Mouse (Mus musculus): Measurements from ENCODE around the gene Fubp1. TPM values are rescaled to one million over a fixed set of nuclear protein-coding genes. Genes with fewer than 3 reads are reported as not detected.

Fubp1 gene
- total and polyA plus RNA-seq, 3 experiments: 196 to 202 TPM; not detected in 1

DNA sequence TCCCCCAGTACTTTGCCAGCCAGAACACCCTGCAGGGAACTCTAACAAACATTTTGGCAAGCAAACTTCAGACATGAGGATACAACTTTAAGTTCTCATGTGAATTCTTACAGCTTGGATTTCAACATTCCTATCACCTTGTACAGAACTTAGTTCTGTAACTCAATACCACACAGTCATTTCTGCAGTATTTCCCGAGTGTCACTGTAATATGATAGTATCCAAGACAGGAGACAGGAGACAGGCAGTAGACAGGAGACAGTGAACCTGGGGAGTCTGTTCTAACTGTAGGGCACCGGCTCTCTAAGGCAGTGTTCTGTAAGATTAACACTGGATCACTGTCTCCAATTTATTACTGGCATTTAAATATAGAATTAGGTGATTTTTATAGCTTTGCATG is 68.2 kb downstream of the Fubp1 start:
- Histone ChIP-seq H3K9ac (ENCODE audit: control insufficient read depth, low read depth, low read length, poor library complexity, severe bottlenecking) (no peak overlapping the region), H3K4me3 (ENCODE audit: control insufficient read depth in 1 of 2, insufficient read depth in 1 of 2, low read depth in 2 of 2, low read length in 2 of 2) (no peak overlapping the region), H3K4me1 (ENCODE audit: control insufficient read depth in 1 of 2, insufficient read depth in 2 of 2, low read length in 2 of 2) (peaks cover 0 to 3% of the 10 kb centered on the region in 2 experiments; a peak in 1 of 4 replicates), H3K9me3 (replicated peaks; ENCODE audit: insufficient read depth, low read length) (no peaks in the 10 kb centered on the region), H3K27me3 (ENCODE audit: control insufficient read depth in 1 of 2, insufficient read depth in 2 of 2, low read length in 2 of 2) (no peaks in the 10 kb centered on the region), H3K79me2 (ENCODE audit: control insufficient read depth, insufficient read depth, low read length, poor library complexity) (no peaks in the 10 kb centered on the region), H3K27ac (ENCODE audit: control insufficient read depth, low read depth, low read length) (no peak overlapping the region), H3K36me3 (ENCODE audit: control insufficient read depth in 1 of 2, insufficient read depth in 2 of 2, low read length in 2 of 2) (peaks cover 5% of the 10 kb centered on the region in 2 experiments; a peak in 3 of 4 replicates)
- TF ChIP-seq ZKSCAN1 (IDR thresholded peaks at IDR 0.05; ENCODE audit: low read depth, low read length) (no peak), MXI1 (IDR thresholded peaks at IDR 0.05; ENCODE audit: low read depth, low read length) (no peak), E2F4 (IDR thresholded peaks at IDR 0.05; ENCODE audit: borderline replicate concordance, low read depth, low read length) (no peak), GABPA (IDR thresholded peaks at IDR 0.05; ENCODE audit: low read depth, low read length) (no peak), MEF2A (IDR thresholded peaks at IDR 0.05; ENCODE audit: extremely low read depth, insufficient replicate concordance, low read depth, low read length, poor library complexity, severe bottlenecking) (no peak), RAD21 (IDR thresholded peaks at IDR 0.05; ENCODE audit: low read depth, low read length) (no peak), BHLHE40 (IDR thresholded peaks at IDR 0.05; ENCODE audit: borderline replicate concordance, low read depth, low read length) (no peak), ZMIZ1 (IDR thresholded peaks at IDR 0.05; ENCODE audit: low read depth, low read length) (no peak), MAFK (IDR thresholded peaks at IDR 0.05; ENCODE audit: borderline replicate concordance, low read depth, low read length) (no peak), POLR2AphosphoS2 (IDR thresholded peaks at IDR 0.05; ENCODE audit: low read length) (no peak), JUND (IDR thresholded peaks at IDR 0.05; ENCODE audit: low read depth, low read length) (no peak), CTCF (IDR thresholded peaks at IDR 0.05 in 2 of 3, conservative IDR thresholded peaks at IDR 0.05 in 1 of 3; ENCODE audit: control insufficient read depth in 1 of 3, insufficient read depth in 1 of 3, low read depth in 2 of 3, low read length in 3 of 3, poor library complexity in 1 of 3, severe bottlenecking in 1 of 3) (no peak), USF2 (IDR thresholded peaks at IDR 0.05; ENCODE audit: borderline replicate concordance in 1 of 2, insufficient read depth in 1 of 2, low read depth in 1 of 2, low read length in 2 of 2) (no peak), MYC (IDR thresholded peaks at IDR 0.05; ENCODE audit: low read depth, low read length) (no peak), POLR2AphosphoS5 (IDR thresholded peaks at IDR 0.05; ENCODE audit: borderline replicate concordance, low read depth, low read length) (no peak), RCOR1 (IDR thresholded peaks at IDR 0.05; ENCODE audit: low read depth, low read length) (no peak), TCF12 (IDR thresholded peaks at IDR 0.05; ENCODE audit: low read depth, low read length) (no peak), SMC3 (IDR thresholded peaks at IDR 0.05; ENCODE audit: low read depth, low read length) (no peak), KAT2A (conservative IDR thresholded peaks at IDR 0.05; ENCODE audit: low read depth, low read length) (no peak), EP300 (IDR thresholded peaks at IDR 0.05; ENCODE audit: low read depth in 1 of 2, low read length in 2 of 2) (no peak)
- DNase-seq (ENCODE audit: low read depth, low spot score): no peak

DNA sequence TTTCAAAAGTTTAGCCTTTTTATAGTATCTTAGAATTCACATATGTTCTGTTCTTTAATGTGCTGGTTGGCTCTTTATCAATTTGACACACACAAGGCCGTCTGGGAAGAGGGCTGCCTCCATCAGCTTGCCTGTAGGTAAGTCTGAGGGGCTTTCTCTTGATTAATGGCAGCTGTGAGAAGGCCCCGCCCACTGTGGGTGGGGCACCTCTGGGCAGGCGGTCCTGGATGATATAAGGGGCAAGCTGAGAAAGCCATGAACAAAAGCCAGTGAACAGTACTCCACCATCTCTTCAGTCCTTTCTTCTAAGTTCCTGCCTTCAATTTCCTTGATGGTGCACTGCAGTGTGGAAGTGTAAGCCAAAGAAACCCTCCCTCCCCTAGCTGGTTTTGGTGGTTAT is 71.9 kb downstream of the Fubp1 start:
- DNase-seq (ENCODE audit: low read depth, low spot score): no peak
- H3K27ac ChIP-seq (ENCODE audit: control insufficient read depth, low read depth, low read length): no peak overlapping the region
- no peaks in the 10 kb centered on the region for H3K4me1 ChIP-seq (ENCODE audit: control insufficient read depth in 1 of 2, insufficient read depth in 2 of 2, low read length in 2 of 2)
- H3K36me3 ChIP-seq (ENCODE audit: control insufficient read depth in 1 of 2, insufficient read depth in 2 of 2, low read length in 2 of 2): peaks cover 0 to 3% of the 10 kb centered on the region in 2 experiments; a peak in 1 of 4 replicates
- no peak overlapping the region for H3K9ac ChIP-seq (ENCODE audit: control insufficient read depth, low read depth, low read length, poor library complexity, severe bottlenecking)
- no peak overlapping the region for H3K4me3 ChIP-seq (ENCODE audit: control insufficient read depth in 1 of 2, insufficient read depth in 1 of 2, low read depth in 2 of 2, low read length in 2 of 2)
- H3K27me3 ChIP-seq (ENCODE audit: control insufficient read depth in 1 of 2, insufficient read depth in 2 of 2, low read length in 2 of 2): no peaks in the 10 kb centered on the region
- no peaks in the 10 kb centered on the region for H3K79me2 ChIP-seq (ENCODE audit: control insufficient read depth, insufficient read depth, low read length, poor library complexity)
- TF ChIP-seq BHLHE40 (IDR thresholded peaks at IDR 0.05; ENCODE audit: borderline replicate concordance, low read depth, low read length): no peak
- TF ChIP-seq HCFC1 (IDR thresholded peaks at IDR 0.05; ENCODE audit: low read depth, low read length): no peak
- no peak for TF ChIP-seq CTCF (IDR thresholded peaks at IDR 0.05 in 2 of 3, conservative IDR thresholded peaks at IDR 0.05 in 1 of 3; ENCODE audit: control insufficient read depth in 1 of 3, insufficient read depth in 1 of 3, low read depth in 2 of 3, low read length in 3 of 3, poor library complexity in 1 of 3, severe bottlenecking in 1 of 3)
- TF ChIP-seq MYB (IDR thresholded peaks at IDR 0.05; ENCODE audit: low read depth, low read length): no peak
- no peak for TF ChIP-seq SIN3A (IDR thresholded peaks at IDR 0.05; ENCODE audit: low read length)
- no peaks in the 10 kb centered on the region for H3K9me3 ChIP-seq (replicated peaks; ENCODE audit: insufficient read depth, low read length)

All from MEL (cell line).